Mouse (Mus musculus) olfactory bulb, adult 2 months (tissue): ENCODE results near the gene 2210011C24Rik. TPM values are rescaled to one million over a fixed set of nuclear protein-coding genes. Genes with fewer than 3 reads are reported as not detected.

Source experiments
- H3K27ac ChIP-seq: fragments of 200-500 bp; 2 replicates; pipeline ENCODE4 v1.5.1; 2012; ENCODE audit warnings: low read depth, low read length; ENCODE audit not compliant: insufficient read depth
- H3K4me1 ChIP-seq: fragments of 200-500 bp; 2 replicates; pipeline ENCODE4 v1.6.1; 2012; ENCODE audit warnings: low read length; ENCODE audit not compliant: control insufficient read depth, insufficient read depth
- H3K4me3 ChIP-seq: fragments of 200-500 bp; 2 replicates; pipeline ENCODE4 v1.5.1; 2012; ENCODE audit warnings: mild to moderate bottlenecking, low read depth, low read length, moderate library complexity; ENCODE audit not compliant: insufficient read depth
- CTCF ChIP-seq: fragments of 200-500 bp; IDR thresholded peaks from 2 replicates; pipeline ENCODE4 v1.5.1; 2012; ENCODE audit warnings: low read depth, mild to moderate bottlenecking, low read length, moderate library complexity; ENCODE audit not compliant: insufficient read depth
- POLR2A ChIP-seq: fragments of 200-500 bp; IDR thresholded peaks from 2 replicates; pipeline ENCODE4 v1.6.1; 2012; ENCODE audit warnings: mild to moderate bottlenecking, low read depth, low read length, moderate library complexity; ENCODE audit not compliant: insufficient read depth
- WGBS: fragments of 180-500 bp; shearing (Covaris S2); methylation state at CpG from one replicate; pipeline ENCODE4 v1.1.7; 2018; 5-methylcytosine and 5-hydroxymethylcytosine counted together
- polyA plus RNA-seq: library from polyadenylated mRNA; stranded (reverse); fragments of >200 nt; gene quantifications from 2 replicates; pipeline ENCODE4 v1.2.4, GENCODE M21; 2012; ENCODE audit warnings: low replicate concordance; ENCODE audit not compliant: missing spikeins, insufficient read depth, insufficient read length

2210011C24Rik gene
- polyA plus RNA-seq, 1 experiment, result not detected

DNA sequence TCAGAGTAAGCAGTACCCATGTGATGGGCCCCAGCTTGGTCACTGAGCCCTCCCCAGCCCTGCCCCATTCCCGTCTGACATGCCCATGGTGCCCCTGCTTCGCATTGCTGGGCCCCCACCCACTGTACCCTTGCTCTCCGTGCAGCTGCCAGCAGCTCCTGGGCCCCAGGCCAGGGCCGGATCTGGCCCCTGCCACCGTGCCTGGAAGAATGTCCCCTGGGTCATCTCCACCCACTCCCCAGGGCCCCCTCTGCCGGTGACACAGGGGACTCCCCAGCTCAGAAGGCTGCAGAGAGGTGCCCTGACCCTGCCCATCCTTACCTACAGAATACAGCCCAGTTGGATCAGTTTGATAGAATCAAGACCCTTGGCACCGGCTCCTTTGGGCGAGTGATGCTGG, 31.1 kb downstream of the 2210011C24Rik start:
- Histone ChIP-seq H3K27ac (no peak overlapping the region), H3K4me3 (no peak overlapping the region), H3K4me1 (peaks cover 24% of the 10 kb centered on the region)
- WGBS, result 44% methylated on average over 8 of the region's 8 CpGs
- no peak for TF ChIP-seq CTCF
- no peak for TF ChIP-seq POLR2A

DNA sequence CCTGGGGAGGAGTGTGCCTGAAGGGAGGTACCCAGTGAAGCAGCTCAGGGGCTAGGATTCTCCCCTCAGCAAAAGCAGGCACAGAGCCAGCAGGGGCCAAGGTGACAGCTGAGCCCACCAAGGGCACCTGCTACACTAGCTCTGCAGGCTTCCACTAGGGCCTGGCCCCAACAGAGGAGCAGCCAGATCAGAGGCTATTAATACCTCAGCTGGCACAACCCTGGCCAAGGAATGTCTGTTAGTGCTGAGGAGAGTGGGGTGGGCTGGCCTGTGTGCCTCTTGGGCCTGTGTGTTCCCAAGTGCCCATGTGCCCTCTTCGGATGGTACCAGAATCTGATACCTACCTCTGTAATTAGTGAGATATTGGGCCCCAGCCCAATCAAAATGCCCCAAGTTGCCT, 31.7 kb downstream of the 2210011C24Rik start:
- 79% methylated on average over 1 of the region's 1 CpGs for WGBS
- Histone ChIP-seq H3K27ac (no peak overlapping the region), H3K4me1 (peaks cover 24% of the 10 kb centered on the region), H3K4me3 (no peak overlapping the region)
- TF ChIP-seq POLR2A (no peak), CTCF (no peak)

DNA sequence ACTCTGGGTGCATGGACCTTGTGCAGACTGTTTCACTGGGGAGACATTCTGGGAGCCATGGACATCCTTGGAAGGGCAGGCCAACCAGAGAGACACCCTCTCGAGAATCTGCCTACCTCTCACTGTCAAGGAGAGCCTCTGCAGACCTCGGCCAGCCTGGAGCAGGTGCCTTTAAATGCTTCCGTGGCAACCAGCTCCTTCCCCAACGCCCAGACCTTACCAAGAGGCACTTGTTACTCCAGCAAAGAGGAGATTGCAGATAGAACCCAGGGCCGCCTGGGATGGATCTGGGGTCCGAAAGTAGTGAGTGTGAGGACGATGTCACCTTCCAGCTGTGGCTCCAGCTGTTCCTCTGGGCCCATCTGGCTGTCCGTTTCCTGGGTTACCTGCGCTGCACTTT, 33.8 kb downstream of the 2210011C24Rik start:
- TF ChIP-seq CTCF, result no peak
- TF ChIP-seq POLR2A, result no peak
- peaks cover 35% of the 10 kb centered on the region for H3K4me1 ChIP-seq
- WGBS, result 62% methylated on average over 9 of the region's 9 CpGs
- no peak overlapping the region for H3K27ac ChIP-seq
- no peak overlapping the region for H3K4me3 ChIP-seq

DNA sequence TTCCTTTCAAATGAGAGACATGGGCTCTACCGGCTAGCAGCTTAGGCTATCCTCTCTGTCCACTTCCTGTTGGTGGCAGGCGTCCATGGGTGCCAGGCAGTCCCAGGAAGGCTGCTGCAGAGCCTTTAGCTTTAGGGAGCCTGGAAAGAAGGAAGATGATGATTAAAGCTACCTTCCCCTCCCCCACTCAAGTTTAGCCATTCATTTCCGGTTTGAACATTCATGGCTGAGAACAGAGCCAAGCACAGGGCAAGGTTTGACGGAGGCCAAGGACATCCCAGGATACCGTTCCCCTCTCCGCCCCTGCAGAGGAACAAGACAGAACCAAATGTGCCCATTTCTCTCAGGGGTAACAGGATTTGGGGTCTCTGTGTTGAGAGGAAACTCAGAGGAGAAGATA, 34.3 kb downstream of the 2210011C24Rik start:
- Histone ChIP-seq H3K27ac (0 out of 2 replicates have a peak overlapping the region, but pooled peaks have one; percentile 3), H3K4me1 (peaks cover 35% of the 10 kb centered on the region), H3K4me3 (no peak overlapping the region)
- WGBS, result 32% methylated on average over 6 of the region's 6 CpGs
- TF ChIP-seq CTCF (no peak), POLR2A (no peak)

DNA sequence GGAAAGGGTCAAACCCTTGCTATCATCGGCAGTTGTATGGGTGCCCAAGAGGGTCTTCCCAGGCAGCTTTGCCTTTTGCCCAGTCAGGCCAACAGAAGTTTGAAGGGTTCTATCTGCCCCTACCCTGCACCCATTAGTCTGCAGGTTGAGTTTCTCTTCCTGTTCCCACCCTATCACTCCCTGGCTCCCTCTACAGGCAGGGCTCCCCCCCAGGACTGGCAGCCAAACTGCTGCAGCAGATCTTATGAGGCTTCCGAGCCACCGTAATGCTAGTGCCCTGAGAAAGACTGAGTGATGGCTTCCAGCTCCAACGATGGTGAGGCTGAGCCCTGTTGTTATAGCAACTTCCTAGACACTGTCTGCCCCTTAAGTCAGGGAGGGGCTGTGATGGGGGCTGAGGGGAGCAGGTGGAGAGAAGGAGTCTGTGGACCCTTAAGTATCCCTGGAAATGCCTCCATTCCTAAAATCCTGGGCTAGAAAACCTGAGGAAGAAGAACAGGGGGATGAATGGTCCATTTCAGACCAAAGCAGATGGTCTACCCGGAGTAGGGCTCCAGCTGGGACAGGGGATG, 35.1 kb downstream of the 2210011C24Rik start:
- TF ChIP-seq CTCF (no peak), POLR2A (no peak)
- Histone ChIP-seq H3K4me3 (no peak overlapping the region), H3K4me1 (peaks cover 35% of the 10 kb centered on the region), H3K27ac (no peak overlapping the region)
- 61% methylated on average over 5 of the region's 5 CpGs for WGBS

DNA sequence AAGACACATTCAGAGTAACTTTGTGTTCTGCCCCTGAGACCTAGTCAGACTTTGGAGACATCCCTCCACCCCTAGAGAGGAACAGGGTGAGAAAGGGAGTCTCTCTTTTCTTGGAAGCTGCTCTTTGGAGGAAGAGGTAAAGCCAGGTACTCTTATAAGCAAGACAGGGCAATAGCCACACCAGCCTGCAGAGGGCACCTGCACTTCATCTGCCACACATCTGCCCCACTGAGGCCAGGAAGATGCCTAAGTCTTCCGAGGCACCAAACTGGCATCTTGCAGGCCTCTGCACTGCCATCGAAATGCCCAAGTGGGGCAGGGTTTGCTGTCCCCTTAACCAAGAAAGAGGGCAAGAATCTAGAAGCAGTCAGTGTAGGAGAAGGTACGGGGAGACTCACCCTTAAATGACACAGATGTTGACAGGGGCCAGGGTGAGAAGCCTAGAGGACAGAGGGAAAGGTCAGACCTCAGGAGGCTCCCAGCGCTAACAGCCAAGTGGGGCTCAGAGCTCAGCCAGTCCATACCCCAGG, 35.8 kb downstream of the 2210011C24Rik start:
- Histone ChIP-seq H3K4me1 (peaks cover 35% of the 10 kb centered on the region), H3K27ac (no peak overlapping the region), H3K4me3 (no peak overlapping the region)
- WGBS, result 78% methylated on average over 4 of the region's 4 CpGs
- TF ChIP-seq CTCF (no peak), POLR2A (no peak)

DNA sequence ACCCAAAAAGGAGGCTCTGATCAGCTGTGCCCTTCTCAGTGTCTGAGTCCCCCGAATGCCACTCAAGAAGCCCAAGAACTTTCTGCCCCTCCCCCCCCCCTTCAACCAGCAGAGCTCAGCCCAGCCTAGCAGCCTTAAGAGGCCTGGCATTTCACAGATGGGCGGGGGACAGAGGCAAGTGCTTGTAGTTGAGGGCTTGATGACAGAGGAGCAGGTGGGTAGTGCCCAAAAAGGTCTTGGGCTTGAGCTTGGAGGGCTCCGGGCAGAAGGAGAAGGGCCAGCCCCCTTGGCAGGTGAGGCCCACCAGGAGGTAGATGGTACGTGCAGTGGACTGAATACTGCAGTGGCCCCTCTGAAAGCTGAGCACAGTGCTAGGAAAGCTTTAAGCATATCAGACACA, 37.5 kb downstream of the 2210011C24Rik start:
- Histone ChIP-seq H3K27ac (no peak overlapping the region), H3K4me1 (peaks cover 35% of the 10 kb centered on the region), H3K4me3 (no peak overlapping the region)
- 76% methylated on average over 4 of the region's 4 CpGs for WGBS
- TF ChIP-seq POLR2A, result no peak
- TF ChIP-seq CTCF, result no peak

DNA sequence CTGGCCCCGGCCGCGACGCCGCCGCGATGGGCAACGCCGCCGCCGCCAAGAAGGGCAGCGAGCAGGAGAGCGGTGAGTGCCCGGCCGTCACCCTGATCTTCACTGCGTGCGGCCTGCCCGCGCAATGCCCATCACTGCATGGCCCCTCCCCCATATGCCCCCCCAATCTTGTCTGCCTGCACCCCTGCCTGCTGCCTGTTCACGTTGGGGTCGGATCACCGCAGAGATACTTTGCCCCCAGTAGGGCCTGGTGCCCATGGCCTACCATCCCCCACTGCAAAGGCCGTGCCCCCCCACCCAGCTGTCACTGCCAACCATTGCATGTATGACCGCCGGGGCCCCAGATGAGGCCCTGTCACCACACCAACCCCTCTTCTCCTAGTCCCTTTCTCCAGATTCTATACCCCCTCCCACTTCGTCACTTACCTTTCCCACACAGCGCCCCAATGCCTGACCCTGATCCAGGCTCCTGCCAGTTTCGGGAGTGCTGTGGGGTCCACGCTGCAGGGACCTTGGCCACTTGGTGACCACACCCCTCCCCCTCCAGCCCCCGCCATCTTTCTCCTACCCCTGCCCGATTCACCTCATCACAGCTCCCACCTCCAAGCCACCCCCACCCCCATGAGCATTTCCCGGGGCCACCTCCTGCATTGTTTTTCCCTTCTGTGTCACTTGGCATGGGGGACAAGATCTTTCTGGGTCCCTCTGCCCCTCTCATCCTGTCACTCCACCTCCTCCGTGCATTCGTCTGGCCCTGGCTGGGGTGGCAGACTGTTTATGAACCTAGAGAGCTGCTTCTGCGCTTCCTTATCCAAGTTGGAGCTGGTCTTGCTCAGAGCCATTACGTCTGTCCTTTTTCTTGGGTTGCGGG, 38.6 kb downstream of the 2210011C24Rik start:
- Histone ChIP-seq H3K4me3 (peak overlapping the region; percentile 94), H3K27ac (peak overlapping the region; percentile 76), H3K4me1 (peaks cover 34% of the 10 kb centered on the region)
- TF ChIP-seq POLR2A, result no peak
- no peak for TF ChIP-seq CTCF
- WGBS, result 1% methylated on average over 37 of the region's 37 CpGs
